Mouse (Mus musculus) heart, adult 2 months (tissue): Measurements from ENCODE around the gene Kcnip4. TPM values are rescaled to one million over a fixed set of nuclear protein-coding genes. Genes with fewer than 3 reads are reported as not detected.

Source experiments
- DNase-seq, 2 experiments: peaks; one replicate each; pipeline ENCODE4 v3.0.0; 2021
- H3K27ac ChIP-seq: fragments of 200-600 bp; 2 replicates; pipeline ENCODE4 v1.8.1; 2022
- H3K27me3 ChIP-seq: fragments of 200-500 bp; 2 replicates; pipeline ENCODE4 v1.6.1; 2012; ENCODE audit warnings: mild to moderate bottlenecking, low read length, inconsistent platforms, mixed read lengths; ENCODE audit not compliant: control insufficient read depth, insufficient read depth
- H3K36me3 ChIP-seq: fragments of 200-500 bp; 2 replicates; pipeline ENCODE4 v1.6.1; 2012; ENCODE audit warnings: low read length, inconsistent platforms; ENCODE audit not compliant: control insufficient read depth, insufficient read depth
- H3K4me1 ChIP-seq: fragments of 200-500 bp; 2 replicates; pipeline ENCODE4 v1.6.1; 2011; ENCODE audit warnings: low read length; ENCODE audit not compliant: control insufficient read depth, insufficient read depth
- H3K4me3 ChIP-seq: fragments of 200-600 bp; 2 replicates; pipeline ENCODE4 v1.8.1; 2022
- H3K79me2 ChIP-seq: fragments of 200-500 bp; replicated peaks from 2 replicates; pipeline ENCODE4 v1.6.1; 2012; ENCODE audit warnings: mild to moderate bottlenecking, inconsistent platforms, low read length, moderate library complexity, mixed read lengths; ENCODE audit not compliant: control insufficient read depth, insufficient read depth
- H3K9ac ChIP-seq: fragments of 200-500 bp; 2 replicates; pipeline ENCODE4 v1.6.1; 2012; ENCODE audit warnings: low read depth, mild to moderate bottlenecking, control low read depth, inconsistent platforms, low read length, mixed read lengths
- CTCF ChIP-seq: fragments of 200-600 bp; IDR thresholded peaks from 2 replicates; pipeline ENCODE4 v1.8.1; 2022; ENCODE audit warnings: antibody characterized with exemption, mild to moderate bottlenecking, moderate library complexity
- EP300 ChIP-seq: fragments of 200-500 bp; IDR thresholded peaks from 2 replicates; pipeline ENCODE4 v1.6.1; 2011; ENCODE audit warnings: low read depth, low read length, control low read depth; ENCODE audit not compliant: insufficient read depth
- POLR2A ChIP-seq: fragments of 200-500 bp; IDR thresholded peaks from 2 replicates; pipeline ENCODE4 v1.6.1; 2011; ENCODE audit warnings: mild to moderate bottlenecking, low read depth, low read length, control low read depth; ENCODE audit not compliant: insufficient read depth
- WGBS: fragments of 180-500 bp; shearing (Covaris S2); methylation state at CpG from one replicate; pipeline ENCODE4 v1.1.7; 2018; 5-methylcytosine and 5-hydroxymethylcytosine counted together
- intact Hi-C: fragments of 180-260 bp; cut with DNase I; formaldehyde crosslinking; loops from one replicate; pipeline ENCODE4 v1.15.1; 2025
- polyA plus RNA-seq: library from polyadenylated mRNA; depleted of rRNA; stranded (reverse); fragments of >200 nt; gene quantifications from 2 replicates; pipeline ENCODE4 v1.2.3, GENCODE M21; 2012
- total RNA-seq, 2 experiments: library from RNA; stranded (reverse); gene quantifications; 2 replicates each; pipeline ENCODE4 v1.2.3; 2021

Gene Kcnip4
- total and polyA plus RNA-seq, 3 experiments: 0.10 TPM; not detected in 2

GRCm38 (mm10) chr5:49292421-49292820, 232.3 kb downstream of the Kcnip4 start:
- WGBS: 45% methylated on average over 2 of the region's 2 CpGs
- intact Hi-C loops: no loop called here
- no peak overlapping the region for H3K27ac ChIP-seq
- no peak overlapping the region for H3K9ac ChIP-seq
- no peaks in the 10 kb centered on the region for H3K36me3 ChIP-seq
- H3K27me3 ChIP-seq: no peaks in the 10 kb centered on the region
- no peak for DNase-seq
- no peaks in the 10 kb centered on the region for H3K4me1 ChIP-seq
- H3K79me2 ChIP-seq: no peaks in the 10 kb centered on the region
- TF ChIP-seq EP300 (no peak), POLR2A (no peak), CTCF (no peak)
- H3K4me3 ChIP-seq: no peak overlapping the region

DNA sequence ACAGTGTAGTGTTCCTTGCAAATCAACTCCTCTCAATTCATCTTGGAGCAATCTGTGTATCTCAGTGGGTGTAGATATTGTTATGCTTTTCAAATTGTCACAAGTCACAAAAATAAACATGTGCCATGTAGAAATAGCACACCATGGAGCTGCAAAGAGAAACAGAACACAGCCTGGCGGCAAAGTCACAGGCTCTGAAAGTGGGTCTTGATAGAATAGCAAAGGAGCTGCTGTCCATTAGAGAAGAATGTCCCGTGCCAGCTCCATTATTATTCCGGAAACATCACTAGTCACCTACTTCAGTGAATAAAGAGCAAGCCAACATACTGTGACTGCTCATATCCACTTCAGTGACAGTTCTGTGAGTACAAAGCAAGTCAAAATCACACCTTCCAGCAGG, 232.9 kb downstream of the Kcnip4 start:
- no peak overlapping the region for H3K27ac ChIP-seq
- 53% methylated on average over 3 of the region's 3 CpGs for WGBS
- TF ChIP-seq CTCF (no peak), EP300 (no peak), POLR2A (no peak)
- no peaks in the 10 kb centered on the region for H3K4me1 ChIP-seq
- no peaks in the 10 kb centered on the region for H3K79me2 ChIP-seq
- no peak overlapping the region for H3K4me3 ChIP-seq
- intact Hi-C loops: no loop called here
- no peaks in the 10 kb centered on the region for H3K27me3 ChIP-seq
- H3K36me3 ChIP-seq: no peaks in the 10 kb centered on the region
- H3K9ac ChIP-seq: no peak overlapping the region
- DNase-seq: no peak

DNA sequence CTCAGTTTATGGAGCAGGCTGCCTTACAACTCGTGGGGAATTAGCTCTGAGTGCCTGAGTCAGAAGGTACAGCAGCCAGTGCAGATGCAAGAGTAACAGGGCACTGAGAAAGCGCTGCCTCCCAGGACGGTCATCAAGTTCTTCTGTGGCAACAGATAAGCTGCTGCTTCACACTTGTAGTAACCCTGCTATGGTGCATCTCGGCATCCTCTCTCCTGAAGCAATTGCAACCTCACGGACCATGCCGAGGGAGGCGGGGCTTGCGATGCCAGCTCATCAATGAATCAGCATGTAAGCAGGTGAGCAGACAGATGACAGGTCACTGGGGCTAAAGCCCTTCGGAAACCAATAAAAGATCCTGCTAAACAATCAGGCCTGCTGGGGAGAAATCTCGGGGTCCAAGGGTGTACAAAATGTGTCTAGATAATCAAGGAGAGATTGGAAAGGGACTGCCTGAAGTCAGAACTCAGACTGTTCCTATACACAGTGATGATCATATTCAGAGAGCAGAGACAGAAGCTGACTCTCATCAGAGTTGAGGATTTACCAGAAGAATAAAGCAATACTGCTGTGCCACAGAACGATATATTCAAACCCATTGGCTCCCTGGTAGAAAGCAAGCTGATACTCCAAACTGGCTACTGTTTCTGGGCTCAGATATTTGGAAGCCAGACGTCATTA, 239.1 kb downstream of the Kcnip4 start:
- WGBS: 28% methylated on average over 12 of the region's 12 CpGs
- H3K4me1 ChIP-seq: no peaks in the 10 kb centered on the region
- H3K27ac ChIP-seq: no peak overlapping the region
- no peak overlapping the region for H3K9ac ChIP-seq
- H3K79me2 ChIP-seq: no peaks in the 10 kb centered on the region
- no peak for TF ChIP-seq EP300
- TF ChIP-seq CTCF: no peak
- TF ChIP-seq POLR2A: no peak
- no peaks in the 10 kb centered on the region for H3K27me3 ChIP-seq
- no peak overlapping the region for H3K4me3 ChIP-seq
- intact Hi-C loops: no loop called here
- DNase-seq: no peak
- no peaks in the 10 kb centered on the region for H3K36me3 ChIP-seq

DNA sequence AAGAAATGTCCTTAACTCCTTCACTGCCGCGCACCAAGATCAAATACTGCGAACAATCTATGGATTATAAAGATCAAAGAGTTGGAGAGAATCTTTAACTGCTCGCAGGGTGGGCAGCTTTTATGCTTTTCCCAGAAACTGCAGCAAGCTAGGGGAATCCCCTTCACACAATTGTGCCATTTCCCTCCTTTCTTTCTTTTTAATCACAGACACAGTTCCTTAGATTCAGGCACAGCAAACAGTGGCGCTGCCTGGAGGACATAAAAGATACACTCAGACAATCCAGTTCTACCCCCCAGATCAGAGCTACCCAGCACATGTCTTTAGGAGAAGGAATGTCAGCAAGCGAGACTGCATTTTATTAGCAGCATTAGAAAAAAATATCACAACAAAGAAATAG, 239.9 kb downstream of the Kcnip4 start:
- Histone ChIP-seq H3K27me3 (no peaks in the 10 kb centered on the region), H3K4me3 (no peak overlapping the region), H3K4me1 (no peaks in the 10 kb centered on the region), H3K36me3 (no peaks in the 10 kb centered on the region), H3K27ac (no peak overlapping the region), H3K9ac (no peak overlapping the region), H3K79me2 (no peaks in the 10 kb centered on the region)
- 66% methylated on average over 6 of the region's 6 CpGs for WGBS
- TF ChIP-seq CTCF: no peak
- TF ChIP-seq POLR2A: no peak
- no peak for TF ChIP-seq EP300
- DNase-seq: no peak
- intact Hi-C loops: no loop called here

DNA sequence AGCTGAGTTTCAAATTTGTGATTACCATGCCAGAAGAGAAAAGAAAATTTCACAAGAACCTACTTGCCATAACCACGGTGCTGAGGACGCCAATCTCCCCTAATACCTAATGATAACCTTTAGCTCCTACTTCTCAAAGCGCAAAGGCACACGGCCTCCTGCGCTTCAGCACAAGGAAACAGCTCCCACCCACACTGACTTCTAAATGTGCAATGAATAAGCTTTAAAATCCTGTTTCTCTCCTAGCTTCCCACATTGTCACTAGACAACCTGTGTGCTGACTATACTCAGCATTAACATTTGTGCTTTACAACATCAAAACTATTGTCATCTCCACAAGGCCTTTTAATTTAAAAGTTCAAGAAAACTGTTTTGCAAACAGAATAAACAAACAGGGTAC, 241.3 kb downstream of the Kcnip4 start:
- H3K4me3 ChIP-seq: no peak overlapping the region
- H3K4me1 ChIP-seq: no peaks in the 10 kb centered on the region
- WGBS: 51% methylated on average over 5 of the region's 5 CpGs
- H3K27me3 ChIP-seq: no peaks in the 10 kb centered on the region
- no peaks in the 10 kb centered on the region for H3K79me2 ChIP-seq
- intact Hi-C loops: no loop called here
- no peak overlapping the region for H3K9ac ChIP-seq
- no peak for DNase-seq
- no peaks in the 10 kb centered on the region for H3K36me3 ChIP-seq
- no peak overlapping the region for H3K27ac ChIP-seq
- TF ChIP-seq POLR2A (no peak), EP300 (no peak), CTCF (no peak)

- no peak for DNase-seq
- H3K36me3 ChIP-seq: no peaks in the 10 kb centered on the region
- intact Hi-C loops: no loop called here
- TF ChIP-seq POLR2A: no peak
- TF ChIP-seq EP300: no peak
- TF ChIP-seq CTCF: no peak
- H3K27ac ChIP-seq: no peak overlapping the region
- no peak overlapping the region for H3K4me3 ChIP-seq
- H3K79me2 ChIP-seq: no peaks in the 10 kb centered on the region
- no peak overlapping the region for H3K9ac ChIP-seq
- no peaks in the 10 kb centered on the region for H3K4me1 ChIP-seq
- no peaks in the 10 kb centered on the region for H3K27me3 ChIP-seq
Observed at GRCm38 (mm10) chr5:49271864-49272263, 252.8 kb downstream of the Kcnip4 start.

- 81% methylated on average over 8 of the region's 8 CpGs for WGBS
- H3K4me3 ChIP-seq: no peak overlapping the region
- TF ChIP-seq EP300: no peak
- H3K4me1 ChIP-seq: no peaks in the 10 kb centered on the region
- no peaks in the 10 kb centered on the region for H3K36me3 ChIP-seq
- intact Hi-C loops: no loop called here
- H3K79me2 ChIP-seq: no peaks in the 10 kb centered on the region
- H3K27me3 ChIP-seq: no peaks in the 10 kb centered on the region
- no peak overlapping the region for H3K27ac ChIP-seq
- no peak for DNase-seq
- no peak overlapping the region for H3K9ac ChIP-seq
Observed at GRCm38 (mm10) chr5:49268807-49269206, 255.9 kb downstream of the Kcnip4 start.
